Mouse (Mus musculus): ENCODE data around the gene Mylpf.

Mylpf gene

DNA sequence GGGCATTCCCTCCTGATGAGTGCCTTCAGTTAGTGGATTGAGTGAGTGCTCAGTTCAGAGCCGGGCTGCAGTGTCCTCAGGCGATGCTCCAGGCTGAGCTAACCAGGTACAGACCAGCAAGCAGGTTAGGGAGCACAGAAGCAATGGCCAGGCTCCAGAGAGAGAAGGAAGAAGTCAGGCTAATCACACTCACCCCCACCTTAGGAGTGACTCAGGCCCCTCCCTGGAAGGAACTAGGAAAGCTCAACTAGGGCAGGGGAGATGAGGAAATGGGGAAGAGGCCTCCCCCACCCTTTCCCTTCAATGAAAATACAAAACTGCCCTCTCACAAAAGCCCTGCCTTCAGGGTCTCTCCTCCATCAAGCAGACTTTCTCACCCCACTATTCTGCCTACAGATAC, 2.1 kb upstream of the Mylpf start:
- DNase-seq (ENCODE audit: low read depth, low spot score) = no peak

DNA sequence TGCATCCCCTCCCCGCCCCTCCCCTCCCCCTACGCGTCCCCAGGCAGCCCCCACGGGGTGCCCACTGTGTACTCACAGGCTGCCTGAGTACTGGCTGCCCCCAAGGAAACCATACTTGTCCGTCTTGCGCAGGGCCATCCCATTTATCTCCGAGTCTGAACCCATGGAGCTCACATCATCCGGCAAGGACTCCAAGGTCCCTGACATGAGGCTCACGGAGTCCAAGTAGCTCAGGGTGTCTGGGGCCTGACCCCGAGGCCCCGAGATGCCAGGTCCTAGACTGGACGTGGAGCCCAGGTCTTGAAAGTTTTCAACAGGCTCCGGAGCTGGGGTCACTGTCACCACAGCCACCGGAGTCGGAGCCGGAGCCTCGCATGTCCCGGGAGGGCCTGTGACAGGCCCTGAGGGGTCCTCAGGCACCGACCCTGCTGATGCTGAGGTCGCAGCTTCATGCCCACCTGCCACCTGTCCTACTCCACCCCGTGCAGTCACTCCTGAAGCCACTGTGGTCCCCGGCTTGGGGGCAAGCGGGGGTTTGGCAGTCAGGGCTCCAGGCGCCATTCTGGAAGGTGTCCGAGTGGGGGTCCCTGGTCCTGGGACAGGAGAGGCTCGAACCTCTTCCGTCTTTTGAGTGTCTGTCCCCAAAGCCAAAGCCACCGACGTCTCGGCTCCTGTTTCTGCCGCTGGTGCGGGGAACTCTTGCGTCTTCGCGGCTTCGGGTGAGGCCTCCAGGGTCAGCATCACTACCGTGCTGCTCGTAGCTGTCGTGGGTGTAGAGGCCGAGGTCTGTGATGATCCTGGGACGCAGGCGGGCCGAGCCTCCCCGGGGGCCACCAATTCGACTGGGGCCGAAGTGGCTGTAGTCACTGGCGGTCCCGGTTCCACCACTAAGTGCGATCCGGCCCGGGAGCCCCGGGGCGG, 1.1 kb upstream of the Mylpf start:
- DNase-seq (ENCODE audit: low read depth, low spot score) = no peak

DNA sequence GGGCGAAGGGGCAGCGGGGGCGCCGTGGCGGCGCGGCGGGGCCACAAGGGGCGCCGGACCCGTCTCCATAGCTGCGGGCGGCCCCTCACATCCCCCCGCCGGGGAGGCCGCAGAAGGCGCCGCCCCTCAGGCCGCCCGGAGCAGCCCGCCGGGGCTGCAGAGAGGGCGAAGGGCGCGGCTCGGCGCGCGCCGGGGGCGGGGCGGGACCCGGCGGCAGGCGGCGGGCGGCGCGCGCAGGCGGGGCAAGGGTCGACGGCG, 466 bp upstream of the Mylpf start, which contains the start of gene Tbc1d10b:
TSS of gene Tbc1d10b (minus strand) at position 174 of the 258 bp plus-strand sequence.
- DNase-seq (ENCODE audit: low read depth, low spot score) = no peak

DNA sequence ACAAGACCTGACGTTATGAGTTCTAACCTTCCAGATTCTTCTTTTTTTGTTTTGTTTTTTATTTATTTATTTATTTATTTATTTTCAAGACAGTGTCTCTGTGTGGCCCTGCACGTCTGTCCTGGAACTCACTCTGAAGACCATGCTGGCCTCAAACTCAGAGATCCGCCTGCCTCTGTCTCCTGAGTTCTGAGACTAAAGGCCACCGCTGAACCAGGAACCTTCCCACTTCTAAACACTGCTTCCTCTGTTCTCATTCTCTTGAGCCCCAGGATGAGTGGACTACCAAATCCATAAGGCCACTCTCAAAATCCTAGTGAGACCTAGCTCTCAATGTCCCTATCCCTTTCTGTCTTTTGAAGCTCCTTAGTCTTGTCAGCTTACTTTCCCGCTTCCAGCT, 1.2 kb downstream of the Mylpf start:
- no peak for DNase-seq (ENCODE audit: low read depth, low spot score)

DNA sequence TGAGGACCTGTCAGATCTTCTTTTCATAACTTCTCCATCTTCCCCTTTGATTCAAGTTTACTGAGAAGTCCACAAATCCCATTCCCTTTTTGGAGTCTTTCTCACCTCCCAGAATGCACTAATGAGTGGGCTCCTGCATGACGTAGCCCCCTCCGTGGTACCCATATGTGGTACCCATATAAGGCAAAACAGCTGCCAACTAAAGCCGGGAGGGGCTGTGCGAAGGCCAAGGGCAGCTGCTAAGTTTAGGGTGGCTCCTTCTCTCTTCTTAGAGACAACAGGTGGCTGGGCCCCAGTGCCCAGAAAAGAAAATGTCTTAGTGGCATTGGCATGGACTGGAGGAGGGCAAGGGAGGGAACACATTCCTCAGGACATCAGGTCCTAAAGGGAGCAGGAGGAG, 1.6 kb downstream of the Mylpf start:
- DNase-seq (ENCODE audit: low read depth, low spot score) = no peak

DNA sequence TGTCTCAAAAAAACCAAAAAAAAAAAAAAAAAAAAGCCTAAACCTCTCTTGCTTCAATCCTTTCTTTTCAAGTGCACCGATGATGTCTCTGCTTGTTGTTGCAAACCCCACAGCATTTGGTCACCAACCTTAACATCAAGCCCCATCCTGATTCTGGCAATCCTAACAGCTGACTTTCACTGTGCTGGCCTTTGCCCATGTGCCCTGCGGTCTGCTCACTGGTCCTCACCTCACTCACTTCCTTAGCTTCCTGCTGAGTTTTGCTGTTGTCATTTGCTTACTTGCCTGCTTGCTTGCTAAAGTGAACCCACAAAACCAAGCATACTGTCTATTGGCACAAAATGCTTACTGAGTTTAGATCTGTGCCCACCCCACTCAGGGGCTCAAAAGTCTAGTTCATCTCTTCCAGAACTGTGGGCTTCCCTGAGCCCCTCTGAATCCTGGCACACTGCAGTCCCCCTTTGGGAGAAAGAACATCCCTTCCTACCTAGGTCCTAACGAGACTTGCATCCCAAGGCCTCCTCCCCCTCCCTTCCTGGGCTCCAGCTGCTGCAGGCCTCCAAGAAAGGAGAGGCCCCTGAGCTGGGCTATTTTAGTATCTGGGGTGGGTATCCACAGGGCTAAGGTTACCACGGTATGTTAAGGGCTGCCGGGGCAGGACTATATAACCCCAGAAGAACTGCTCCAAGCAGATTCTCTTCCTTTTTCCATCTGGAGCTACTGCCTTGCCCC, 2.5 kb downstream of the Mylpf start:
- DNase-seq (ENCODE audit: low read depth, low spot score) = no peak

DNA sequence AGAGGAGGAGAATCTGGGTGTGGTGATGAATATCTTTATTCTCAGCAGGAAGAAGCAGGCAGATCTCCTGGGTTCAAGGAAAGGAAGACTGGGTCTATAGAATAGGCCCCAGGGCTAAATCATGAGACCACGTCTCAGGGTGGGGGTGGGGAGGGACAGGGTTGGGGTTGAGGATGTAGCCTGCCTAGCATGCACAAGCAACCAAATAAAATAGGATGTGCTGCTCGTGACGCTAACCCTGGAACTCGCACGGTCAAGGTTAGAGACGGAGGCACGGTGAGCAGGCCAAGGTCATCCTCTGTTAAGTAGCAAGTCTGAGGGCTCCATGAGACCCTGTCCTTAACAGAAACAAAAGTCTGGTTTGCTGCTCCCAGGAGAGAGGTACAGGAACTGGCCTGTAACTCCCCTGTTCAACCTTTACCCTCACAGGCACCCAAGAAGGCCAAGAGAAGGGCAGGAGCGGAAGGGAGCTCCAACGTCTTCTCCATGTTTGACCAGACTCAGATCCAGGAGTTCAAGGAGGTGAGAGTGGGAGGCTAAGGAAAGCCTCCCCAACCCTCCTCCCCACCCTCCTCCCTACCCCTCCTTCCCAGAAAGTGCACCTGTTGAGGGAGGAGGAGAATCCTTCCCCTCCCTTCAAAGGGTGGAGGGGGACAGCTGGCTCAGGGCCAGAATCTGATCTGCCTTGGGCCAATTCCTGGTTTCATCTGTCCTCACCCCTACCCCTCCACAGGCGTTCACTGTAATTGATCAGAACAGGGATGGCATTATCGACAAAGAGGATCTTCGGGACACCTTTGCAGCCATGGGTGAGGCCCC, 4.0 kb downstream of the Mylpf start:
- no peak for DNase-seq (ENCODE audit: low read depth, low spot score)

DNA sequence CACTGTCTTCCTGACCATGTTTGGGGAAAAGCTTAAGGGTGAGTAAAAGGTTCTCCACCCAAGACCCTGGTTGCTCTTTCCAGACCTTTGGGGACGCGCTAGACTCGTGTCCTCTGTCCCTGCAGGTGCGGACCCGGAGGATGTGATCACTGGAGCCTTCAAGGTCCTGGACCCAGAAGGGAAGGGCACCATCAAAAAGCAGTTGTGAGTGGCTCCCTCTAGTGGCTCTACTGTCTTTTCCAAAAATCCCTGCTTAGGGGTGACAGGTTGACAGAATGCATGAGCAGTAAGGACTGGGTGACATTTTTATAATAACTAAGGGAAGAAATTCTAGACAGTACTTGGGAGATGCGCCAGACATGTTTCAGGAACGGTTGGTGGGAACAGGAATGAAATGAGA, 4.8 kb downstream of the Mylpf start:
- no peak for DNase-seq (ENCODE audit: low read depth, low spot score)

DNA sequence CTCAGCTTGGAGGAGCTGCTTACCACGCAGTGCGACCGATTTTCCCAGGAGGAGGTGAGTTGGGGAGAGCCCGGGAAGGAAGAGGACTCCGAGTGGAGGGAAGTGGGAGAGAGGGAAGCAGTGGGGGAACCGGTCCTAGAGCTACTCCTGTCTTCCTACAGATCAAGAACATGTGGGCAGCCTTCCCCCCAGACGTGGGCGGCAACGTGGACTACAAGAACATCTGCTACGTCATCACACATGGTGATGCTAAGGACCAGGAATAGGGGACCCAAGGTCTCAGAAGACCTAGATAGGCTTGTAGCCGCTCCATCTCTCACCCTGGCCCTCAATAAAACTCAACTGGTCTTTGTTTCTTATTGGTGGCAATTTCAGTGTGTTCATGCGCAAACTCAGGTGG, 5.2 kb downstream of the Mylpf start:
- no peak for DNase-seq (ENCODE audit: low read depth, low spot score)

DNA sequence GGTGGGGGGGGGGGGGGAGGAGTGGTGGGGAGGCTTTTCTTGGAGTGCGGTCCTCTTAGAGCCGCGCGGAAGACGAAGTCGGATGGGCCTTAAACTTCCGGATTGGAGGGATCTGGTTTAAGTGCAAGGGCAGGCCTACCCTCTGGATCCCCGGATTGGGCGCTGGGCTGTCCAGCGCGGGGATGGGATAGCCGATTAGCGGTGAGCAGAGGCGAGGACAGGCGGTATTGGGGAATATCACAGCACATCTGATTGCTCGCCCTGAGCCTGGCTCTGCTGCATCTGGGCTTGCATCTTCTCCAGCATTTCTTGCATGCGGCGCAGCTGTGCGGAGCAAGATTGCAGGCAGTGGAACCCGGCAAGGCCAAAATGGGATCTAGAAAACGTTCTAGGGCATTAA, 5.8 kb downstream of the Mylpf start:
- no peak for DNase-seq (ENCODE audit: low read depth, low spot score)

DNA sequence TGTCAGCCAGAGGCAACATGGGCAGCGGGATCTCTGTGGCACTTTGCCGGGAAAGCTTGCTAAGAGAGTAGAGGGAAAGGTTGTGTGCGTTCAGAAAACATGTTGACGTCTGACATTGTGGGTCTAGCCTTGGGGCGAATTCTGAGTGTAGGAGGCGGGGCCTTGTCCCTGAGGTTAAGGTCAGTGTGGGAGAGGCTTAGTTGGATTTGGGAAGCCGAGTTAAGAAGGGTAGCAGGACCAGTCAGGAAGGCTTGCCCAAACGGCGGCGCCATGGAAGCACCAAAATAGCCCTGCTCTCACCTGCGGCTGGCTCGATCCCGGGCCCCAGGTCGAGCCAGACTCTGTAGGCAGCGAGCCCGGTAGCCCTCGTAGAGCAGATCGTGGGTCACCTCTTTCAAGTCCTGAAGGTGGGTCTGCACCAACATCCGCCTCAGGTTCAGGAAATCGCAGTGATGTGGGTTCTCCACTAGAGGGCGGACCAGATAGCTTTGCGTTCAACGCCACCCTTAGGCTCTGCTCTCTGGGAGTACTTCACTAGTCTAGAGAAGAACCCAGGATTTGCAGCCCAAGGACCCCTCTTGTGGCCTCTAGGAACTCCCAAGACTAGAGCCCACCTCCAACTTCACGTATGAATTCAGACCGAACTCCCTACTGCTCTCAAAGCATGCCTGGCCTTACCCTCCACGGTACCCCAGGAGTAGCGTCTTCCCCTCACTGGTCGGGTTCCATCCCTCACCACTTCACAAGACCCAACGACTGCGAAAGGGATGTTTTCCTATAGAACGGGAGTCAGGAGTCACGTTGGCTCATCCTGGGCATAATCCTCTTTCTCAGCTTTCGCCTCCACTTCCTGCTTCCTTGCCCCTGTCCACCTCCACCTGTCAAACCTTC, 6.5 kb downstream of the Mylpf start:
- DNase-seq (ENCODE audit: low read depth, low spot score) = peak; percentile 78

DNA sequence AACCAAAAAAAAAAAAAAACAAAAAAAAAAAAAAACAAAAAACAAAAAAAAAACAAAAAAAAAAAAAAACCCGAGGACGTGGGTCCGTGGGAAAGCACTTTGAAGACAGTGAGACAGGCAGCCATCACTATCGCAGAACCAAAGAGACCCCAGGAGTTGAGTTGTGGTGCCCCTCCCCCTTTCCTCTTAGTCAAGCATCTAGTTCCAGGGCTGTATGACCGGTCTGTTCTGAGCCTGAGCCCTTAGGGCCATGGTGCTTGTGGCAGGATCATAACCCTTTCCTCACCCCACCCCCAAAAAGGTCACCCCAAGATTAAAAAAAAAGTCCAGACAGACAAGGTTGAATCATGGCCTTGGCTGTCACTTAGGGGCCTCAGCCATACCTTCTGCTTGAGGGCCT, 7.6 kb downstream of the Mylpf start:
- no peak for DNase-seq (ENCODE audit: low read depth, low spot score)

DNA sequence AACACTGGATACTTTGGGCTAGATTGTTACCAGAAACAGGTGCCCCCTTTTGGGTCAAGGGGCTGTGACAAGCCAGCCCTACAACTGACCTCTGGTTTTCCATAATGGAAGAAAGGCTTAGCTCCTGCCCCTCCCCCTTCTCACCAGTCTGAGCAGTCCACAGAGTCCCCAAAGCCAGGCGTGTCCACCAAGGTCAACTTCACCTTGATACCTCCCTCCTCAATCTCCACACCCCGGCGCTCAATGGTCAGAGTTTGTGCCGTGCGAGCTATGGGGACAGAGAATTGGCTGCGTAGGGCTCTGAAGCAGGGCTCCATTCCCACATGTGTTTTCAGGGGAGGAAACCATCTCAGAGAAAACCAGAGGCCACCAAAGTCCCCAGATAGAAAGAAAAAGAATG, 8.8 kb downstream of the Mylpf start:
- DNase-seq (ENCODE audit: low read depth, low spot score) = no peak

DNA sequence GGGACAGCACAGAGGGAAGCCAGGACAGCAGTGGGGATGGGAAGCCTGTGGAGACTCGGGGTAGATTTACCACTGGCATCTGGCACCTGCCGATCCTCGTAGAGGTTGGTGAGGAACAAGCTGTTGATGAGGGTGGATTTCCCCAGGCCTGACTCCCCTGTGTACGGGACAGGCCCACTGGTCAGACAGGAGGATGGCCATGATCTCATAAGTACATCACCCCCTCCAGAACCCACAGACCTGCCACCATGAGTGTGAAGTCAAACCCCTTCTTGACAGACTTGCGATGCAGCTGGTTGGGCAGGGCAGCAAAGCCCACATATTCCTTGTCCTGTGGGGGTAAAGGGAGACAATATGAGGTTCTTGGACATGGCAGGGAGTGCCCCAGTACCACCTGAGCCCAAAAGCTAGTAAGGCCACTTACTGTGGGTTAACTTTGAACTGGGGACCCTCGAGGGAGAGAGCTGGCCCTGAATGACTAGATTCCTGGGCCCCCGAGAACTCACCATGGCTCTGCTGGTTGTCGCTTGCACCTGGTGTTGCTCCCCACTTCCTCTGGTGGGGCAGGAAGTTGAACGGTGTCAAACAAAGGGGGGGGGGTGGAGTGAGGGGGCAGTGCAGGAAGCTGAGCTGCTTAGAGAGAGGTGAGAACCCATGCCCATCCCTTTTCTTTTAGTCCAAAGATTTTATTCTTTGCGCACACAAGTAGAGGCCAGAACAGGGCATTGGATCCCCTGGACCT, 9.4 kb downstream of the Mylpf start:
- no peak for DNase-seq (ENCODE audit: low read depth, low spot score)

DNA sequence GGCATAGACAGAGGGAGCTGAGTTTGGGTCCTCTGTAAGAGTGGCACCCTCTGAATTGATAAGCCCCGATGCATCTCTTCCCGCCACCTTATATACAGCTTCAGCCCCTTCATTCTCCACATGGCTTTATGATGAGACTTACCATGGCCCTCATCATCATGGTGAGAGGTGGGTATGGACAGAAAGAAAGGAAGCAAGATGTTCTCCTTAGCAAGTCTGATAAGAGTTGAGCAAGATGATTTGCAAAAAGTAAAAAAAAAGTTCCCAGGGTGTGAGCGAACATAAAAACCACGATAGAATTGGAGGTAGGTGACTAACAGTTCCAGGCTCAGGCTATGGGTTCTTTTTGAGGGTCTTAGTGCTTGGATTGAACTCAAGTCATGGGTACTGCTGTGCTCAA, 10.0 kb downstream of the Mylpf start:
- no peak for DNase-seq (ENCODE audit: low read depth, low spot score)

DNA sequence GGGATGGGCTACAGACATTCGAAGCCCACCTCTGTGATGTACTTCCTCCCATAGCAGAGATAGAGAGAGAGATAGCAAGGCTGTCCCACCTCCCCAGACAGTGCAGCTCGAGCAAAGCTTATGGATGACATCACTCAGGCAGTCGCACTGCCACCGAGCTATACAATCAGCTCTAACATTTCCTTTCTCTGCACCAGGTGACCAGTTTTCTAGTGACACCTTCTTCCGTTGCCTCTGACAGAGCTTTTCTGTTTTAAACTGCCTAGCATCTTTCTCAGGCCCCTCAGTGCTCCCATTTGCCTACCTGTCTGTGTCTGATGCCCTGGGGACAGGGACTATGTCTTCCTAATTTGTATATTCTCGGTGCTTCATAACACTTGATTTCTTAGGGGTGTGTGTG, 11.8 kb downstream of the Mylpf start:
- no peak for DNase-seq (ENCODE audit: low read depth, low spot score)

DNA sequence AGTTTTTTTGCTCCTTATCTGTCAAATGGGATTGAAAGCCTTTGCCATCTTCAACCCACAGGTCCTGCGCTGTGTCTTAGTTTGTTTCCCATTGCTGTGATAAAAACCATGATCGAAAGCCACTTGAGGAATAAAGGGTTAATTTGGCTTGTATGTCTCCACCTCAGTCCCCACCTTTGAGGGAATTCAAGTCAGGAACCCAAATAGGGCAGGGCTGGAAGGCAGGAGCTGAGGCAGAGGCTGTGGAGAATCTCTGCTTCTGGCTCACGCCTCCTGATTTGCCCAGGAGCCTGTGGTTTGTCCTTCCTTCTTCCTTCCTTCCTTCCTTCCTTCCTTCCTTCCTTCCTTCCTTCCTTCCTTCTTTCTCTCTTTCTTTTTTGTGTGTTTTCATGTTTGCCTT, 14.4 kb downstream of the Mylpf start:
- no peak for DNase-seq (ENCODE audit: low read depth, low spot score)

DNA sequence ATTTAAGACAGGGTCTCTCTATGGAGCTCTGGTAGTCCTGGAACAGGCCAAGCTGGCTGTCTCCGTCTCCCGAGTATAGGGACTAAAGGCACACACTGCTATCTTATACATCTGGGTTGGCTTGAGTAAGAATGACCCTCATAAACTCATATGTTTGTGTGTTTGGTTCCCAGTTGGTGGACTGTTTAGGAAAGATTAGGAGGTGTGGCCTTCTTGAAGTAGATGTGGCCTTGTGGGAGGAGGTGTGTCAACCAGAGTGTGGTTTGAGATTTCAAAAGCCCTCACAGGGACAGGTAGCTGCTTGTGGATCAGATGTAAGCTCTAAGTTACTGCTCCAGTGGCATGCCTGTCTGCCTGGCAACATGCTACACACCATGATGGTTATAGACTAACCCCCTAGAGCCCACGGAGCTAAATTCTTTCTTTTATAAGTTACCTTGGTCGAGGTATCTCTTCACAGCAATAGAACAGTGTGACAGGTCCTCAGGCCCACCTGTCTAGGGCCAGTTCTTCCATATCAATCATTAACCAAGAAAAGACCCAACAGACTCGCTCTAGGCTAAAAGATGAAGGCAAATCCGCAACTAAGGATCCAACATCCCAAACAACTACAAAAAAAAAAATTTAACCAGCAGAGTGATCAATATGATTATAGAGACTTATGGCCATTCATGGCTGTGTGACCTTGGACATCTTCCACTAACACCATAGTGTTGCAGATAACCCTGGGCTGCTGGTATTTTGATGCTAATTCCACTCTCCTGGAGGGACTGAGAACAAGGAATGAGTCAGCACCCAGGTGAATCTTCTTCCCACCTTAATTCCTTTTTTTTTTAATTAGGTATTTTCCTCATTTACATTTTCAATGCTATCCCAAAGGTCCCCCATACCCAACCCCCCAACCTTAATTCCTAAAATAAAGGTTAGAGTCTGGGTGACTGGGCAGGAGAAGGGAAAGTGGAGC, 15.1 kb downstream of the Mylpf start:
- DNase-seq (ENCODE audit: low read depth, low spot score) = no peak

DNA sequence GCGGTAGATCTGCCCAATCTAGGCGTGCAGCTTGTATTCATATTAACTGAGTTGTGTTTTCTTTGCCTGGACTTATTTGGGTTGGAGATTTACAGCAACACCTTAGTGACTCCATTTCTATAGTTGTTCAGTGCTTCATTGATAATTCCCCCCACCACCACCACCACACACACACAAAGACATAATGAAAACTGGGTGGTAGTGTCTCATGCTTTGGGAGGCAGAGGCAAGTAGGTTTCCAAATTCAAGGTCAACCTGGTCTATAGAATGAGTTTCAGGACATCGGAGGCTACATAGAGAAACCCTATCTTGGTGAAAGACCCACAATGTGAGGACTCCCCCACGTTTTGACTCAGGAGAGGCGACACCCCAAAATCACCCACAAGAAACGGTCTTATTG, 15.9 kb downstream of the Mylpf start:
- no peak for DNase-seq (ENCODE audit: low read depth, low spot score)

Data from mesoderm, embryonic 11.5 days (tissue).